Mouse (Mus musculus) stomach, postnatal 0 days (tissue): ENCODE measurements at regions not wholly inside any gene's neighbourhood (a gene's known extent, or its start where the extent isn't known, plus 50 kb on each side); places are given as distances from the start of the nearest gene placed in this dataset.

ENCODE experiments used
- CTCF ChIP-seq: IDR thresholded peaks from 2 replicates; pipeline ENCODE4 v1.5.1; 2016; ENCODE audit warnings: antibody characterized with exemption, low read depth, mild to moderate bottlenecking, moderate library complexity
- EP300 ChIP-seq: optimal IDR thresholded peaks from 2 replicates; pipeline ENCODE3; 2016; ENCODE audit warnings: antibody characterized with exemption

DNA sequence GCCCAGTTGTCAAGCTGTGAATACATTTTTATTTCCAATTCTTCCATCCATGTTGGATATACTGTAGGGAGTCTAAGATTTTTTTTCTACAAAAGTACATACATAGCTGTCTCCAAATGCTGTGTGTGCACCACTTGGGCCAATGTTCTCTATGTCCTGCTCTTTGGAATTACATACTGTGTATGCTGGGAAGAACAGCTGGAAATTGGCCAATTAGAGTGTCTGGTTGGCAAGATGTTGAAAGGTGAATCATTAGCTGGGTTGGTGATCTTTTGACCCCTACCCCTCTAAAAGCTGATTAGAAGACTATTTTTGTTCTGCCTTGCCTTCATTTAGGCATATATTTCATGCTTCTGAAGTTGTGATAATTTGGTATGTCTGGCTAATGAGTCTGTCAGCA is 622.9 kb downstream of the Tbl1xr1 start:
- TF ChIP-seq CTCF = no peak
- no peak for TF ChIP-seq EP300
